Mouse (Mus musculus): ENCODE results near the gene Ptma.

DNA sequence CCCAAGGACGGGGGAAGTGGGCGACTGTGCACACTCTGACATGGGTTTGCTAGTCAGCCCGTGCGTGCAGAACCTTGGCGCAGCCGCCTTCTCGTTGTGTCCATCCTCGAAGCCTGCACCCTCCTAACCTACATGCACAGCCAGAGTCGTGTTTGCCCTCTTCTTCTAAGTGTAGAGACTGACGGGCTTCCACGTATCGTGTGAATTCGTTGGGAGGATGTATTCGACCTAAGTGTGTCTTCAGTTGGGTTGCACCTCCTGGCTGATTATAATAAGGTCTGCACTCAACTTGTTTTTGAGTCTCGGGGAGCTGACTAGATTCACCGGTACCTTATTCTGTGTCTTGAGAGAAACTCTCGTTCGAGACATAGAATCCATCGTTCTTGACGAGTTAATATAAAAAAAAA lies 38.6 kb upstream of the Ptma start:
- TF ChIP-seq CTCF (IDR thresholded peaks at IDR 0.05; ENCODE audit: extremely low read depth, insufficient read depth, insufficient read length, insufficient replicate concordance) (no peak), POLR2A (IDR thresholded peaks at IDR 0.05; ENCODE audit: low read depth, low read length) (no peak)
